Mouse (Mus musculus): ENCODE data around the gene Tcf21. TPM values are rescaled to one million over a fixed set of nuclear protein-coding genes. Genes with fewer than 3 reads are reported as not detected.

The Tcf21 gene
- polyA plus RNA-seq, 1 experiment = not detected

GRCm38 (mm10) chr10:22842781-22843439 lies 22.9 kb upstream of the Tcf21 start:
- H3K4me3 ChIP-seq (ENCODE audit: insufficient read depth, low read depth, low read length) = no peak overlapping the region
- 6% methylated on average over 17 of the region's 17 CpGs for WGBS
- no peak overlapping the region for H3K27ac ChIP-seq (ENCODE audit: insufficient read depth, low read depth, low read length)
- no peaks in the 10 kb centered on the region for H3K4me1 ChIP-seq (ENCODE audit: control insufficient read depth, insufficient read depth, low read length)
- TF ChIP-seq POLR2A (IDR thresholded peaks at IDR 0.05; ENCODE audit: insufficient read depth, low read depth, low read length) = no peak

DNA sequence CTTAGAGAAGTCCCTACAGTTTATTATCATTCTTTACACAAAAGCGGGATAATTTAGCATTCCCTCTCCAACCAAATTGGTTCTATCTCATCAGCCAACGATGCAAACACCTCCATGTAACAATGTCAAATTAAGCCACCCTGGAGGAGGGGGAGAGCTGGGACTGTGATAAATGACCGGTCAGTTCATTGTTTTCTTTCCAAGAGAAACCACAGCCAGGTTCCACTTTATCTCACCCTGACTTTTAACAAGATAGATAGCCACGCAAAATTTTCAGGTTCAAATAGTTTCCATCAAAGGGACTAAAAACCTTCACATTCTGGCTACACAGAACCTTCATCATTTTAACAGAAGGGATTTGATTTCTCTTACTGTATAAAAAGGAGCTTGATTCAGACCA lies 22.1 kb upstream of the Tcf21 start:
- 9% methylated on average over 4 of the region's 4 CpGs for whole genome bisulfite sequencing
- H3K4me3 ChIP-seq (ENCODE audit: insufficient read depth, low read depth, low read length) = no peak overlapping the region
- H3K27ac ChIP-seq (ENCODE audit: insufficient read depth, low read depth, low read length) = no peak overlapping the region
- no peak for TF ChIP-seq POLR2A (IDR thresholded peaks at IDR 0.05; ENCODE audit: insufficient read depth, low read depth, low read length)
- TF ChIP-seq CTCF (IDR thresholded peaks at IDR 0.05; ENCODE audit: insufficient read depth, low read depth, low read length) = no peak
- H3K4me1 ChIP-seq (ENCODE audit: control insufficient read depth, insufficient read depth, low read length) = no peaks in the 10 kb centered on the region

GRCm38 (mm10) chr10:22826244-22826643 lies 6.3 kb upstream of the Tcf21 start:
- Histone ChIP-seq H3K4me3 (ENCODE audit: insufficient read depth, low read depth, low read length) (no peak overlapping the region), H3K27ac (ENCODE audit: insufficient read depth, low read depth, low read length) (no peak overlapping the region), H3K4me1 (ENCODE audit: control insufficient read depth, insufficient read depth, low read length) (no peaks in the 10 kb centered on the region)
- 86% methylated on average over 2 of the region's 2 CpGs for WGBS
- TF ChIP-seq POLR2A (IDR thresholded peaks at IDR 0.05; ENCODE audit: insufficient read depth, low read depth, low read length) (no peak), CTCF (IDR thresholded peaks at IDR 0.05; ENCODE audit: insufficient read depth, low read depth, low read length) (no peak)

DNA sequence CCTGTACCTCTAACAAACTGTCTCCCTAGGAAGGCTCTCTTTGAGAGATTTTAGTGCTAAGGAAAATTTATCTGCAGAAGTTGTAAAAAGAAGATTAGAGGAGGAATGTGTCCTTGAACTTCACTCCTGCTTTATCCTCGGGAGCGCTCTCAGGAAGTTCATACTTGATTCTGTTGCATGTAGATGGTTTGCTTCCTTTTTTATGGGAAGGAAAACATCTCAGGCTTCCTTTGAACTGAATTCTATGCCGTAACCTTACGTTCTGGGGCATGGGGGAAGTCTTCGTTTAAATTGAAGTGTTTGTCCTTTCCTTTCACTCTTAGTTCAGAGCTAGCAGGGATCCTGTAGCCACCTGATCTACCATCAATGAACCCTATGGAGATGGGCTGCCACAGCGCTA lies 2.9 kb upstream of the Tcf21 start:
- TF ChIP-seq POLR2A (IDR thresholded peaks at IDR 0.05; ENCODE audit: insufficient read depth, low read depth, low read length) (no peak), CTCF (IDR thresholded peaks at IDR 0.05; ENCODE audit: insufficient read depth, low read depth, low read length) (no peak)
- Histone ChIP-seq H3K4me3 (ENCODE audit: insufficient read depth, low read depth, low read length) (no peak overlapping the region), H3K27ac (ENCODE audit: insufficient read depth, low read depth, low read length) (no peak overlapping the region), H3K4me1 (ENCODE audit: control insufficient read depth, insufficient read depth, low read length) (no peaks in the 10 kb centered on the region)
- WGBS = 15% methylated on average over 6 of the region's 6 CpGs

DNA sequence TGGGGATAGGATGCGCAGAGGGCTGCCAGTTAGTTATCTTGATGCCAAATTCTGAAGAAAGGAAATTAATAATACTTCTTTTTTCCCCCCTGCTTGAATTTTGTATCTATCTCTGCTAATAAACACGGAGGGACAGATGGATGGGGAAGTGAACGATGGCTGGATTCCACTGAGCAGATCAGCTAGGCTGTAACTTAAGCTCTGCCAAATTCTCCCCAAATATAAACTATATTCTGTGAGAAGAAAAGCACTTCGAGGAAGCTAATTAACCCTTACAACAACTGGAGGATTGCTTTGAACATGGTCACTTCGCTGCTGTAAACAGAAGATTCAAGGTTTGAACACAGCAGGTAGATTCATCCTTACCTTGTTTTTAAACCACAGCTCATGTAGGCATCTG lies 2.5 kb upstream of the Tcf21 start:
- Histone ChIP-seq H3K4me3 (ENCODE audit: insufficient read depth, low read depth, low read length) (no peak overlapping the region), H3K4me1 (ENCODE audit: control insufficient read depth, insufficient read depth, low read length) (no peaks in the 10 kb centered on the region), H3K27ac (ENCODE audit: insufficient read depth, low read depth, low read length) (no peak overlapping the region)
- TF ChIP-seq POLR2A (IDR thresholded peaks at IDR 0.05; ENCODE audit: insufficient read depth, low read depth, low read length) = no peak
- no peak for TF ChIP-seq CTCF (IDR thresholded peaks at IDR 0.05; ENCODE audit: insufficient read depth, low read depth, low read length)
- WGBS = 11% methylated on average over 5 of the region's 5 CpGs

- no peak overlapping the region for H3K4me3 ChIP-seq (ENCODE audit: insufficient read depth, low read depth, low read length)
- no peak overlapping the region for H3K27ac ChIP-seq (ENCODE audit: insufficient read depth, low read depth, low read length)
- no peaks in the 10 kb centered on the region for H3K4me1 ChIP-seq (ENCODE audit: control insufficient read depth, insufficient read depth, low read length)
- TF ChIP-seq CTCF (IDR thresholded peaks at IDR 0.05; ENCODE audit: insufficient read depth, low read depth, low read length) = no peak
- no peak for TF ChIP-seq POLR2A (IDR thresholded peaks at IDR 0.05; ENCODE audit: insufficient read depth, low read depth, low read length)
- 15% methylated on average over 5 of the region's 5 CpGs for WGBS
These were observed 1.7 kb upstream of the Tcf21 start for GRCm38 (mm10) chr10:22821709-22822108.

- WGBS = 4% methylated on average over 1 of the region's 1 CpGs
- no peak overlapping the region for H3K4me3 ChIP-seq (ENCODE audit: insufficient read depth, low read depth, low read length)
- TF ChIP-seq POLR2A (IDR thresholded peaks at IDR 0.05; ENCODE audit: insufficient read depth, low read depth, low read length) (no peak), CTCF (IDR thresholded peaks at IDR 0.05; ENCODE audit: insufficient read depth, low read depth, low read length) (no peak)
- no peaks in the 10 kb centered on the region for H3K4me1 ChIP-seq (ENCODE audit: control insufficient read depth, insufficient read depth, low read length)
- H3K27ac ChIP-seq (ENCODE audit: insufficient read depth, low read depth, low read length) = no peak overlapping the region
These were observed 1.3 kb upstream of the Tcf21 start for GRCm38 (mm10) chr10:22821267-22821666.

DNA sequence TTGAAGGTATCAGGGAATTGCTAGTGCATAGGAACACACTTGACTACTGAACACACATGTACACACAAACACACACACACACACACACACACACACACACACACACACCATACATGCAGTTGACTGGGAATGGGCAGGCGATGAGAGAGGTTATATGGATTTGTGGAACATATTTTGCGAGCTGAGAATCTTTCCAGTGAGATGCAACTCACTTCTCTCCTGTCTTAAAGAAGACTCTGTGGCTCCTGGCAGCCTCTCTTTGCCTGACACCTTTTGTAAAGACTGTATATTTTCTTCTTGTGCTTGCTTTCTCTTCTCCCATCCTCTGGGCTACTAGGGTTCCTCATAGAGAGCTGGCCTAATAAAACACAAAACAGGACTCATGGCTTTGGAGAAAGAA lies 867 bp upstream of the Tcf21 start:
- TF ChIP-seq POLR2A (IDR thresholded peaks at IDR 0.05; ENCODE audit: insufficient read depth, low read depth, low read length) = no peak
- no peak for TF ChIP-seq CTCF (IDR thresholded peaks at IDR 0.05; ENCODE audit: insufficient read depth, low read depth, low read length)
- WGBS = 22% methylated on average over 2 of the region's 2 CpGs

DNA sequence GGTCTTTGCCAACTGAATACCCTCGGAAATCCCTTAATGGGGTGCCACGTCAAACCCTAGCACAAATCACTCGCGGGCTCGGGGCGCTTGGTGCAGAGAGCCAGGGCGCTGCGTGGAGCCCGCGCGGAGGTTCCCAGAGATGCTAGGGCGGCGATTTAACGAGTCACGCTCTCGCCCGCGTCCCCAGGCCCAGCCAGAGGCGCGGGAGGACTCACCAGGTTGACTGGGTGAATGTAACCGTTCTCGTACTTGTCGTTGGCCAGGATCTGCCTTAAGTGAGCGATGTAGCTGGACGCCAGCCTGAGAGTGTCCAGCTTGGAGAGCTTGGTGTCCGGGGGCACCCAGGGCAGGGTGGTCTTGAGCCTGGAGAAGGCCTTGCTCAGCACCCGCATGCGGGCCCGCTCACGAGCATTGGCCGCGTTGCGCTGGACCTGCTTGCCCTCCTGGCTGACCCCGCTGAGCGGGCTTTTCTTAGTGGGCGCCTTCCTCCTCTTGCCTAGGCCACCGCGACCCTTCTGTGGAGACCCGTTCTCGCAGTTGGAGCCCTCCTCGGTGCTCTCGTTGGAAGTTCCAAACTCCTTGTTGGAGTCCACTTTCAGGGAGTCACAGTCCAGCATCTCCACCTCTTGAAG lies 619 bp downstream of the Tcf21 start:
- 2% methylated on average over 42 of the region's 42 CpGs for WGBS
- Histone ChIP-seq H3K4me1 (ENCODE audit: control insufficient read depth, insufficient read depth, low read length) (no peaks in the 10 kb centered on the region), H3K27ac (ENCODE audit: insufficient read depth, low read depth, low read length) (no peak overlapping the region), H3K4me3 (ENCODE audit: insufficient read depth, low read depth, low read length) (no peak overlapping the region)
- TF ChIP-seq CTCF (IDR thresholded peaks at IDR 0.05; ENCODE audit: insufficient read depth, low read depth, low read length) (no peak), POLR2A (IDR thresholded peaks at IDR 0.05; ENCODE audit: insufficient read depth, low read depth, low read length) (no peak)

More for the DNA sequence above, 867 bp upstream of the Tcf21 start:
- H3K4me1 ChIP-seq (ENCODE audit: control insufficient read depth, insufficient read depth, low read length) = no peaks in the 10 kb centered on the region
- H3K27ac ChIP-seq (ENCODE audit: insufficient read depth, low read depth, low read length) = no peak overlapping the region
- no peak overlapping the region for H3K4me3 ChIP-seq (ENCODE audit: insufficient read depth, low read depth, low read length)
